Mouse (Mus musculus) heart, adult 2 months (tissue): ENCODE measurements around the gene E130218I03Rik. TPM values are rescaled to one million over a fixed set of nuclear protein-coding genes. Genes with fewer than 3 reads are reported as not detected.

ENCODE experiments used
- DNase-seq, 2 experiments: peaks; one replicate each; pipeline ENCODE4 v3.0.0; 2021
- H3K27ac ChIP-seq: fragments of 200-600 bp; 2 replicates; pipeline ENCODE4 v1.8.1; 2022
- H3K27me3 ChIP-seq: fragments of 200-500 bp; 2 replicates; pipeline ENCODE4 v1.6.1; 2012; ENCODE audit warnings: mild to moderate bottlenecking, low read length, inconsistent platforms, mixed read lengths; ENCODE audit not compliant: control insufficient read depth, insufficient read depth
- H3K36me3 ChIP-seq: fragments of 200-500 bp; 2 replicates; pipeline ENCODE4 v1.6.1; 2012; ENCODE audit warnings: low read length, inconsistent platforms; ENCODE audit not compliant: control insufficient read depth, insufficient read depth
- H3K4me1 ChIP-seq: fragments of 200-500 bp; 2 replicates; pipeline ENCODE4 v1.6.1; 2011; ENCODE audit warnings: low read length; ENCODE audit not compliant: control insufficient read depth, insufficient read depth
- H3K4me3 ChIP-seq: fragments of 200-600 bp; 2 replicates; pipeline ENCODE4 v1.8.1; 2022
- H3K79me2 ChIP-seq: fragments of 200-500 bp; replicated peaks from 2 replicates; pipeline ENCODE4 v1.6.1; 2012; ENCODE audit warnings: mild to moderate bottlenecking, inconsistent platforms, low read length, moderate library complexity, mixed read lengths; ENCODE audit not compliant: control insufficient read depth, insufficient read depth
- H3K9ac ChIP-seq: fragments of 200-500 bp; 2 replicates; pipeline ENCODE4 v1.6.1; 2012; ENCODE audit warnings: low read depth, mild to moderate bottlenecking, control low read depth, inconsistent platforms, low read length, mixed read lengths
- CTCF ChIP-seq: fragments of 200-600 bp; IDR thresholded peaks from 2 replicates; pipeline ENCODE4 v1.8.1; 2022; ENCODE audit warnings: antibody characterized with exemption, mild to moderate bottlenecking, moderate library complexity
- EP300 ChIP-seq: fragments of 200-500 bp; IDR thresholded peaks from 2 replicates; pipeline ENCODE4 v1.6.1; 2011; ENCODE audit warnings: low read depth, low read length, control low read depth; ENCODE audit not compliant: insufficient read depth
- POLR2A ChIP-seq: fragments of 200-500 bp; IDR thresholded peaks from 2 replicates; pipeline ENCODE4 v1.6.1; 2011; ENCODE audit warnings: mild to moderate bottlenecking, low read depth, low read length, control low read depth; ENCODE audit not compliant: insufficient read depth
- WGBS: fragments of 180-500 bp; shearing (Covaris S2); methylation state at CpG from one replicate; pipeline ENCODE4 v1.1.7; 2018; 5-methylcytosine and 5-hydroxymethylcytosine counted together
- intact Hi-C: fragments of 180-260 bp; cut with DNase I; formaldehyde crosslinking; loops from one replicate; pipeline ENCODE4 v1.15.1; 2025
- polyA plus RNA-seq: library from polyadenylated mRNA; depleted of rRNA; stranded (reverse); fragments of >200 nt; gene quantifications from 2 replicates; pipeline ENCODE4 v1.2.3, GENCODE M21; 2012
- total RNA-seq, 2 experiments: library from RNA; stranded (reverse); gene quantifications; 2 replicates each; pipeline ENCODE4 v1.2.3; 2021

E130218I03Rik gene
- total and polyA plus RNA-seq, 3 experiments: not detected

- no peaks in the 10 kb centered on the region; the same call in 1 of the 2 replicates for H3K4me1 ChIP-seq
- no peak for TF ChIP-seq EP300
- TF ChIP-seq POLR2A: no peak
- no peak for TF ChIP-seq CTCF
- H3K27ac ChIP-seq: no peak overlapping the region
- H3K27me3 ChIP-seq: no peaks in the 10 kb centered on the region
- H3K4me3 ChIP-seq: 0 out of 2 replicates have a peak overlapping the region, but pooled peaks have one; percentile 11
- no peak for DNase-seq
- WGBS: 21% methylated on average over 12 of the region's 13 CpGs
- no peaks in the 10 kb centered on the region for H3K79me2 ChIP-seq
- no peaks in the 10 kb centered on the region for H3K36me3 ChIP-seq
- H3K9ac ChIP-seq: no peak overlapping the region
- intact Hi-C loops: no loop called here
Measured at GRCm38 (mm10) chr4:134272731-134273416, 29.4 kb downstream of the E130218I03Rik start.

GRCm38 (mm10) chr4:134273417-134274345 lies 30.2 kb downstream of the E130218I03Rik start:
- Histone ChIP-seq H3K36me3 (no peaks in the 10 kb centered on the region), H3K27ac (no peak overlapping the region)
- no peak for DNase-seq

GRCm38 (mm10) chr4:134284942-134285341 lies 41.5 kb downstream of the E130218I03Rik start:
- Histone ChIP-seq H3K79me2 (no peaks in the 10 kb centered on the region), H3K27ac (no peak overlapping the region), H3K4me1 (peaks cover 3% of the 10 kb centered on the region), H3K4me3 (no peak overlapping the region), H3K27me3 (no peaks in the 10 kb centered on the region), H3K36me3 (no peaks in the 10 kb centered on the region), H3K9ac (no peak overlapping the region)
- intact Hi-C loops: loop anchor here (10.0 kb wide), 1 partner anchor 640 kb away; the partner anchor contains the start of gene Rsrp1
- WGBS: 83% methylated on average over 2 of the region's 2 CpGs
- TF ChIP-seq CTCF: no peak
- no peak for TF ChIP-seq POLR2A
- no peak for TF ChIP-seq EP300
- no peak for DNase-seq

More at GRCm38 (mm10) chr4:134273417-134274345, 30.2 kb downstream of the E130218I03Rik start:
- TF ChIP-seq POLR2A (no peak), EP300 (no peak), CTCF (no peak)
- Histone ChIP-seq H3K9ac (no peak overlapping the region), H3K27me3 (no peaks in the 10 kb centered on the region), H3K79me2 (no peaks in the 10 kb centered on the region), H3K4me3 (no peak overlapping the region), H3K4me1 (no peaks in the 10 kb centered on the region; the same call in 1 of the 2 replicates)
- 6% methylated on average over 14 of the region's 14 CpGs for WGBS
- intact Hi-C loops: no loop called here

- no peaks in the 10 kb centered on the region for H3K36me3 ChIP-seq
- peak overlapping the region; percentile 94 for H3K4me3 ChIP-seq
- 2% methylated on average over 59 of the region's 59 CpGs for WGBS
- no peak for DNase-seq
- peaks cover 3% of the 10 kb centered on the region for H3K4me1 ChIP-seq
- no peaks in the 10 kb centered on the region for H3K79me2 ChIP-seq
- no peaks in the 10 kb centered on the region for H3K27me3 ChIP-seq
- peak overlapping the region; percentile 85 for H3K27ac ChIP-seq
- no peak for TF ChIP-seq EP300
- intact Hi-C loops: loop anchor here (1.0 to 10.0 kb wide), 4 partner anchors 18 to 638 kb away; partner anchors contain the start of genes Cep85 and Rsrp1
- peak overlapping the region; percentile 94 for H3K9ac ChIP-seq
Measured at GRCm38 (mm10) chr4:134286226-134287167, 43.0 kb downstream of the E130218I03Rik start.

- Histone ChIP-seq H3K27me3 (no peaks in the 10 kb centered on the region), H3K4me1 (peaks cover 4% of the 10 kb centered on the region), H3K36me3 (no peaks in the 10 kb centered on the region), H3K4me3 (peak overlapping the region; percentile 94), H3K79me2 (no peaks in the 10 kb centered on the region), H3K9ac (peak overlapping the region; percentile 94), H3K27ac (peak overlapping the region; percentile 94)
- peak; percentile 76 for TF ChIP-seq POLR2A
- TF ChIP-seq EP300: 0 out of 2 replicates have a peak, but pooled peaks have one; percentile 51
- peak; percentile 64 for TF ChIP-seq CTCF
- DNase-seq: peak; percentile 97 to 100
- intact Hi-C loops: loop anchor here (1.0 to 10.0 kb wide), 4 partner anchors 18 to 638 kb away; partner anchors contain the start of genes Cep85 and Rsrp1
- under 1% methylated on average over 59 of the region's 59 CpGs for WGBS
Measured at GRCm38 (mm10) chr4:134287168-134287564, 43.7 kb downstream of the E130218I03Rik start.
